Mouse (Mus musculus): ENCODE measurements around the gene Brca1.
"Not testable (repeated sequence)": the region's sequence is repeated elsewhere in the genome, so short reads cannot be mapped to it uniquely, and the experiment has no call there.

Brca1 gene

GRCm38 (mm10) chr11:101551751-101552475 lies at the start of gene Brca1, which contains the start of gene Nbr1:
Brca1 (minus strand) TSS chr11:101551955.
Nbr1 (plus strand) TSS chr11:101552149.
- peak; percentile 100 for DNase-seq (ENCODE audit: low spot score)

GRCm38 (mm10) chr11:101599156-101599555 lies 47.4 kb upstream of the Brca1 start, which contains the start of gene Gm11634:
Gm11634 (minus strand) TSS chr11:101599256.
- no peak for DNase-seq (ENCODE audit: low spot score)

GRCm38 (mm10) chr11:101589989-101590624 lies 38.4 kb upstream of the Brca1 start:
- no peak for DNase-seq (ENCODE audit: low spot score)

DNA sequence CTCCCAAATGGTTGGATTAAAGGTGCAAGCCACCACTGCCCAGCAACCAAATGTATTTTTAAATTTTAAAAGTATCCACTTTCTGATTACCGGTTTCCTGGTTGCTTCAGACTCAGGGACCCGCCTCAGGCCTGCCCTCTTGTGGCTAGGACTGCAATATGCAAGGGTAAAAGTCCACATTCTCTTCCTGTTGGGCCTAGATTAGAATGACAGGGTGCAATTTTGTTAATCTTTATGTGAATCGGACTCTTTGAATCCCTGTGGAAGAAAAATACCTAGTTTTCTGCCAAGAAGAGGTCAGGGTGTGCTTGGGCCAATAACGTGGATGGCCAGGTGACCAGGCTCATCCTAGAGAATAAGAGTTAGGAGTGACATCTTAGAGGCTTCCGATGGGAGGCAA lies 37.7 kb upstream of the Brca1 start:
- DNase-seq (ENCODE audit: low spot score) = peak; percentile 78

- DNase-seq (ENCODE audit: low spot score) = no peak
These were observed 37.1 kb upstream of the Brca1 start for GRCm38 (mm10) chr11:101588868-101589267.

GRCm38 (mm10) chr11:101587676-101588075 lies 35.9 kb upstream of the Brca1 start:
- DNase-seq (ENCODE audit: low spot score) = no peak

DNA sequence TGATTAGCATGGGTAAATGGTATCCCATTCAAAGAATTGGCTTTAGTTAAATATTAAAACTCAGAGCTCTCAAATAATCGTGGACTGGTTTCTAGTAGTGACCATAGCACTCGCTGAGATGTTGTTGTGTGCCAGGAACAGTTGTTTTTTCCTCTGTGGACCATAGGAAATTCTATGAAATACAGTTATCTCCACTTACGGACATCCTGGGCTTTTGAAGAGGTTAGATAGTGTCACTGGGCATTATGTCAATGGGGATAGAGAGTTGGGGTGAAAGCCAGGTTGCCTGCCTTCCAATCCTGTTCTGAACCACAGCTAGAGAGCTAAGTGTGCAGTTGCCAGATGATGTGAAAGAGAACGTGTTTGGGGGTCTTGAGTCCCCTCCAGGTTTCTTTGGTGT lies 34.0 kb upstream of the Brca1 start:
- no peak for DNase-seq (ENCODE audit: low spot score)

DNA sequence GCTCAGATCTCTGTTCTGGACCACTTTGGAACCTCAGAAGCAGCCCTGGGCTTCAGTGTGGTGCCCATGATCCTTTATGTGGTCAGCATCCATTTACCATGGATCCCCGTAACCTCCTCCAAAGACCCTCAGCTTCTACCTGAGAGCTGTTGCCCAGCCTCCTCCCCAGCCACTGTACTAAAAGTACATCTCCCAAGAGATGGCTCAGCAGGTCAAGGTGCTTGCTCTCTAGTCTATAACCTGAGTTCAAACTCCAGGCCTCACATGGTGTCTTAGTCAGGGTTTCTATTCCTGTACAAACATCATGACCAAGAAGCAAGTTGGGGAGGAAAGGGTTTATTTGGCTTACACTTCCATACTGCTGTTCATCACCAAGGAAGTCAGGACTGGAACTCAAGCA lies 33.3 kb upstream of the Brca1 start:
- not testable (repeated sequence) for DNase-seq (ENCODE audit: low spot score)

- no peak for DNase-seq (ENCODE audit: low spot score)
These were observed 31.4 kb upstream of the Brca1 start for GRCm38 (mm10) chr11:101583205-101583604.

- DNase-seq (ENCODE audit: low spot score) = peak; percentile 83
These were observed 30.6 kb upstream of the Brca1 start, which contains the start of gene Tmem106a for GRCm38 (mm10) chr11:101582054-101583035. Tmem106a (plus strand) TSS chr11:101582242.

DNA sequence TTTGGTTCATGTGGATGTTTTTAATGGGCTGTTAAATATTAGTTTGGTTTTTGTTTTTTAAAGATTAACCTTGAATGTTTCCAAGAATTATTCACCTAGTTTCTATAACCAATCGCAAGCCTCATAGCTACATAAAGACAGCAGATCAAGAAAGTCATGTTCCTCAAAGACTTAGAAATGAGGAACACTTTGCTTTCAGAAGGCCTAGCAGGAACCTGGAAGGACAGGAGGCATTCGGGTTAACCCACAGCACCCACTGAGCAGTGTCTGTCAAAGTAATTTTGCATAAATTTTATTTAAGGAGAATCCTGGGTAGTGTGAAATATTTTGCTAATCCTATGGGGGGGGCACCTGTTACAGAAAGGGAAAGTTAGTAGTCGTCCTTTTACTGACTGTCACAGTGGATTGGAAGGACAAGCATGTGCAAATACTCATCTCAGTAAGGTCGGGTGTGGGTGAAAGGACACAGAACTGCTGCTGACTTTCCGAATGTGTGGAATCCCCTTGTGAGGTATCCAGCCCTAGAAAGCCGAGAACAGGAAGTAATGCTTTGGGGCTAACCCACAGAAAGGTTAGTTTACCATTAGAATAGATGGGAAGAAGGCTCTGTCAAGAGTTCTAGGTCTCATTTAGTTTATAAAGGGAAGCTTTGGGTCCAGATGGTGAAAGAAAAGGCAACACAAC lies 29.5 kb upstream of the Brca1 start:
- DNase-seq (ENCODE audit: low spot score) = no peak

GRCm38 (mm10) chr11:101576116-101576515 lies 24.4 kb upstream of the Brca1 start:
- peak; percentile 11 for DNase-seq (ENCODE audit: low spot score)

DNA sequence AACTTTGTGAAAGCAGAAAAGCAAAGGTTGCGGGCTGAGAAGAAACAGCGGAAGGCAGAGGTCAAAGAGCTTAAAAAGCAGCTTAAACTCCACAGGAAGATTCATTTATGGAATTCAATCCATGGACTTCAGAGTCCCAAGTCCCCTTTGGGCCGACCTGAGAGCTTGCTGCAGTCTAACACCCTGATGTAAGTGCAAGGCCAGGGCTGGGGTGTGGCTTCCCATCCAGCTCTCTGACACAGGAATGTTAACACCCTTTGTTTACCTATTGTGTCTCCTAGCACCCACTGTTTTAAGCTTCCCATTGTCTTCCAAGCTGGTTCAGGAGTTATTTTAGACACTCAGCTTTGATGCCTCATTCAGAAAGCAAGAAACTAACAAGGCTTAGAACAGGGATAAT lies 16.7 kb upstream of the Brca1 start:
- no peak for DNase-seq (ENCODE audit: low spot score)

GRCm38 (mm10) chr11:101562391-101562790 lies 10.6 kb upstream of the Brca1 start:
- DNase-seq (ENCODE audit: low spot score) = peak; percentile 82

DNA sequence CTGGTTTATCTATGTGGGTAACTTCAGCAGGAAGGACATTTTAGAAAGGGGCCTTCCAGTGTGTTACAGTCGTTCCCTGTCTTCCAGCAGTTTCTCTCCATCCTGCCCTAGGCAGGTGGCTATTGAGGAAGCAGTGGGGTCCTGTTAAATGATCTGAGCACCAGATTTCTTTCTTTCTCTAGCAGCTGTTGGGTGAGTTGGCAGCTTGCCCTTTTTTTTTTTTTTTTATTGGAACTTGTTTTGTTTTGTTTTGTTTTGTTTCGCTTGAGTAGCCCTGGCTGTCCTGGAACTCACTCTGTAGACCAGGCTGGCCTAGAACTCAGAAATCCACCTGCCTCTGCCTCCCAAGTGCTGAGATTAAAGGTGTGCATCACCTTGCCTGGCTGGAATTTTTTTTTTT lies 5.2 kb upstream of the Brca1 start:
- DNase-seq (ENCODE audit: low spot score) = no peak

- DNase-seq (ENCODE audit: low spot score) = no peak
These were observed 4.8 kb upstream of the Brca1 start for GRCm38 (mm10) chr11:101556541-101556940.

DNA sequence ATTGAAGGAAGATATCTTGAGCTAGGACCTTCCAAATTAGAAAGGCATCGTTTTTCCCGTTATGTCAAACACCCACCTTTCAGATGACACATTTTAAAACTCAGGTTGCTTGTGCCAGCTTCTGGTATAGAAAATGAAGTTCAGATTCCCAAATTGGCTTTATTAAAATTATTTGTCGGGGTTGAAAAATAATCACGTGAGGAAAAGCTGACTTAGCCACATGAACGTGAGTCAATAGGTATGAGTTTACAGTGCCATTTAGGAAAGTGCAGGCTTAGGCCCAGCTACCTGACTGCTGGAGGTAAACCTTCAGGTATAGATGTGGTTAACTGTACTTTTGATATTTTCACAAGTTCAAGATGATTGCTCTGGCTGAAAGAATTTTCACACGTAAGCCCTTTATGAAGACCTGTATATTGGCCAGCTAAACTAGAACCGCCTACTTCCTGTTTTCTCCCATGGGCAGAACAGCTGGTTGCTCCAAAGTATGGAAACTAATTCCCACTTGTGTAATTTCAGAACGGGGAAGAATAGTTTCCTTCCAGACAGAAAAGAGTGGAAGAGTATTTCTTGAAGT lies 1.7 kb upstream of the Brca1 start:
- peak; percentile 28 for DNase-seq (ENCODE audit: low spot score)

DNA sequence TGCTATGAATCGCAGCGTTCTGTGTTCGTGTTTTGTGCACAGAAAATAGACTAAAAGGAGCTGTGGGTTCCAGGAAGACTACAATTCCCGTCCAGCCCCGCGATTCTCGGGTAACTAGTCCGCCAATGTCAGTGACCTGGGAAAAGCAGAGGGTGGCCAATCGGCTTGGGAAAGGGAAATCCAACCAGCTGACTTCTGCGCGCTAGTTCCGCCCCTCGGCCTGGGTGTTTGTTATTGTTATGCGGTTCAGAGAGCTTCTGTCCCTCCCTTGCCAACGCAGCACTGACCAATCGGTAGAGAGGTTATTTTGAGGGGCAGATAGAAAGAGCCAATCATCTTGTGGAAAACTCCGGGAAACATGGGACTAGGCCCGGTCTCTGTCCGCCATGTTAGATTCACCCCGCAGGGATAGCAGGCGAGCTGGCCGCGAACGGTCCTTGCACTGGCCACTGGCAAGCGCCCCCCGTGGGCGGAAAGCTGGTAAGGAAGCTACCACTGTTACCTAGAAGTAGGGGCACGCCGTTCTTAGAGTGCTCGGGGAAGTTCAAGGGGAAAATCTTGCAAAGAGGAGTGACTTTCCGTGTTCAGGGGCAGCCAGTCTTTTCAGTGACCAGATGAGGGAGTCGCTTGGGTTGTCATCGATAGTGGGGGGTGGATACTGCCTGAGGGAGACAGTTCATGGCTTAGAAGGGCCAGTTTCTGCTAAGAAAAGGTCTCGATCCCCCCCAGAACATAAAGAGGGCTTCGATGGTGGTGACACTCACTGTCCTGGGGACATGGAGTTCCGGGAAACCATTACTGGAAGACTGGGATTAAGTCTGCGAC lies 933 bp upstream of the Brca1 start:
- peak; percentile 99 for DNase-seq (ENCODE audit: low spot score)

DNA sequence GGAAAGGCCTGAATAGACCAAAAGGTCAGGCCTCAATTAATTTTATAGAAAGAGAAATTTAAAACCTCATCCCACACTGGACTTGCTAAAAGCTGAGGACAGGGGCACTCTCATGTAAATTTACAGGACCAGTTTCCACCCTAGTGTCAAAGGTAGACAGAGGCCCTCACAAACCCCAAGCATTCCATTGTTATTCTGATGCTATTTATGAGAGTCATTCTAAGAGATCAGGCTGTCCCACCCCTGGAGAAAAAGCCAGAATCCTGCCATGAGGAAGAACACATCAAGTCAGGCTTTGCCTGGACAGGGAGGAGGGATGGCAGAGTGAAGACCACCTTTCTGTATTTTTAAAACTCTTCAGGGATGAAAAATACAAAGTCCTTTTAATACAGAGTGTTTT lies 3.2 kb downstream of the Brca1 start:
- DNase-seq (ENCODE audit: low spot score) = no peak

- no peak for DNase-seq (ENCODE audit: low spot score)
These were observed 7.6 kb downstream of the Brca1 start for GRCm38 (mm10) chr11:101544132-101544531.

Measured in embryo, embryonic 10.5 days (tissue).